Mouse (Mus musculus) lung, embryonic 16.5 days (tissue): ENCODE measurements around the gene Tnrc6b. TPM values are rescaled to one million over a fixed set of nuclear protein-coding genes. Genes with fewer than 3 reads are reported as not detected.
A peak's percentile ranks its signal among the peaks of the same experiment; 100 is the strongest.

Source experiments
- ATAC-seq: fragments of 200-750 bp; cut with Nextera tagmentation; 2 replicates; pipeline ENCODE4 v1.8.0; 2017; ENCODE audit warnings: low read depth, mild to moderate bottlenecking, moderate library complexity
- H3K27ac ChIP-seq: fragments of 300-500 bp; sonication (generic); 2 replicates; pipeline ENCODE4 v1.5.1; 2014; ENCODE audit warnings: mild to moderate bottlenecking, control low read depth, low read length
- H3K27me3 ChIP-seq: fragments of 300-500 bp; sonication (generic); 2 replicates; pipeline ENCODE4 v1.6.1; 2014; ENCODE audit warnings: low read depth, low read length, mixed read lengths; ENCODE audit not compliant: control insufficient read depth, insufficient read depth
- H3K36me3 ChIP-seq: fragments of 300-500 bp; sonication (generic); 2 replicates; pipeline ENCODE4 v1.6.1; 2014; ENCODE audit warnings: low read length; ENCODE audit not compliant: control insufficient read depth, insufficient read depth
- H3K4me1 ChIP-seq: fragments of 300-500 bp; sonication (generic); replicated peaks from 2 replicates; pipeline ENCODE4 v1.6.1; 2014; ENCODE audit warnings: low read length, mixed read lengths; ENCODE audit not compliant: control insufficient read depth, insufficient read depth
- H3K4me2 ChIP-seq: fragments of 300-500 bp; sonication (generic); 2 replicates; pipeline ENCODE4 v1.6.1; 2014; ENCODE audit warnings: low read depth, low read length, control low read depth
- H3K4me3 ChIP-seq: fragments of 300-500 bp; sonication (generic); 2 replicates; pipeline ENCODE4 v1.5.1; 2014; ENCODE audit warnings: mild to moderate bottlenecking, low read length, control low read depth
- H3K9ac ChIP-seq: fragments of 300-500 bp; sonication (generic); 2 replicates; pipeline ENCODE4 v1.6.1; 2014; ENCODE audit warnings: low read length, control low read depth
- H3K9me3 ChIP-seq: fragments of 300-500 bp; sonication (generic); 2 replicates; pipeline ENCODE4 v1.6.1; 2016; ENCODE audit warnings: low read length; ENCODE audit not compliant: control insufficient read depth
- WGBS: fragments of 180-500 bp; shearing (Covaris S2); extraction: QIAGEN DNeasy Blood & Tissue Kit; methylation state at CpG from one replicate; pipeline ENCODE4 v1.1.7; 2014; 5-methylcytosine and 5-hydroxymethylcytosine counted together
- polyA plus RNA-seq: library from polyadenylated mRNA; unstranded; fragments of >200 nt; fragmentation: Nextera tagmentation; extraction: Ambion mirVana; gene quantifications from 2 replicates; pipeline ENCODE4 v1.2.1, GENCODE M21; 2015

Tnrc6b gene
- polyA plus RNA-seq, 1 experiment from 2014 or later = 30.8 TPM

GRCm38 (mm10) chr15:80784553-80784971, 73.4 kb downstream of the Tnrc6b start:
- H3K9ac ChIP-seq = no peak overlapping the region

GRCm38 (mm10) chr15:80785699-80786098, 74.6 kb downstream of the Tnrc6b start:
- WGBS = 70% methylated on average over 1 of the region's 1 CpGs
- no peak for ATAC-seq
- no peaks in the 10 kb centered on the region for H3K36me3 ChIP-seq
- H3K9me3 ChIP-seq = no peaks in the 10 kb centered on the region
- H3K4me1 ChIP-seq = peaks cover 9% of the 10 kb centered on the region
- H3K27me3 ChIP-seq = no peaks in the 10 kb centered on the region
- no peak overlapping the region for H3K4me3 ChIP-seq
- H3K27ac ChIP-seq = no peak overlapping the region
- no peak overlapping the region for H3K9ac ChIP-seq
- H3K4me2 ChIP-seq = no peak overlapping the region

More at GRCm38 (mm10) chr15:80784553-80784971, 73.4 kb downstream of the Tnrc6b start:
- peaks cover 9% of the 10 kb centered on the region for H3K4me1 ChIP-seq
- no peaks in the 10 kb centered on the region for H3K9me3 ChIP-seq
- H3K4me2 ChIP-seq = peak overlapping the region; percentile 29; the same call in 1 of the 2 replicates
- peak overlapping the region; percentile 8; the same call in 1 of the 2 replicates for H3K27ac ChIP-seq
- WGBS = 26% methylated on average over 7 of the region's 7 CpGs
- H3K36me3 ChIP-seq = no peaks in the 10 kb centered on the region
- no peaks in the 10 kb centered on the region for H3K27me3 ChIP-seq
- H3K4me3 ChIP-seq = no peak overlapping the region
- ATAC-seq = peak; percentile 82

GRCm38 (mm10) chr15:80787746-80788145, 76.6 kb downstream of the Tnrc6b start:
- Histone ChIP-seq H3K36me3 (no peaks in the 10 kb centered on the region), H3K9me3 (no peaks in the 10 kb centered on the region), H3K4me2 (no peak overlapping the region), H3K4me3 (no peak overlapping the region), H3K9ac (no peak overlapping the region), H3K27me3 (no peaks in the 10 kb centered on the region), H3K4me1 (peaks cover 9% of the 10 kb centered on the region), H3K27ac (no peak overlapping the region)
- no peak for ATAC-seq
- 92% methylated on average over 4 of the region's 4 CpGs for WGBS

GRCm38 (mm10) chr15:80792556-80792955, 81.4 kb downstream of the Tnrc6b start:
- Histone ChIP-seq H3K27me3 (no peaks in the 10 kb centered on the region), H3K4me1 (peaks cover 4% of the 10 kb centered on the region), H3K27ac (no peak overlapping the region), H3K9ac (no peak overlapping the region), H3K36me3 (no peaks in the 10 kb centered on the region), H3K4me2 (no peak overlapping the region), H3K9me3 (no peaks in the 10 kb centered on the region), H3K4me3 (no peak overlapping the region)
- 72% methylated on average over 3 of the region's 3 CpGs for WGBS
- no peak for ATAC-seq

- ATAC-seq = no peak
- WGBS = 96% methylated on average over 1 of the region's 1 CpGs
These were observed 84.0 kb downstream of the Tnrc6b start for GRCm38 (mm10) chr15:80795076-80795475.

GRCm38 (mm10) chr15:80797757-80798156, 86.6 kb downstream of the Tnrc6b start:
- Histone ChIP-seq H3K4me2 (peak overlapping the region; percentile 69), H3K4me1 (peaks cover 24% of the 10 kb centered on the region), H3K9ac (peak overlapping the region; percentile 58), H3K36me3 (no peaks in the 10 kb centered on the region), H3K27ac (peak overlapping the region; percentile 66), H3K4me3 (peak overlapping the region; percentile 65), H3K9me3 (no peaks in the 10 kb centered on the region), H3K27me3 (no peaks in the 10 kb centered on the region)
- peak; percentile 69 for ATAC-seq
- WGBS = under 1% methylated on average over 6 of the region's 6 CpGs

More at GRCm38 (mm10) chr15:80795076-80795475, 84.0 kb downstream of the Tnrc6b start:
- Histone ChIP-seq H3K4me2 (no peak overlapping the region), H3K27ac (no peak overlapping the region), H3K27me3 (no peaks in the 10 kb centered on the region), H3K36me3 (no peaks in the 10 kb centered on the region), H3K9ac (no peak overlapping the region), H3K9me3 (no peaks in the 10 kb centered on the region), H3K4me1 (peaks cover 8% of the 10 kb centered on the region), H3K4me3 (no peak overlapping the region)

- no peaks in the 10 kb centered on the region for H3K27me3 ChIP-seq
- peak overlapping the region; percentile 72 for H3K9ac ChIP-seq
- ATAC-seq = peak; percentile 95
- H3K9me3 ChIP-seq = no peaks in the 10 kb centered on the region
- peaks cover 29% of the 10 kb centered on the region for H3K4me1 ChIP-seq
- peak overlapping the region; percentile 69 for H3K4me2 ChIP-seq
- H3K36me3 ChIP-seq = no peaks in the 10 kb centered on the region
- peak overlapping the region; percentile 65 for H3K4me3 ChIP-seq
- H3K27ac ChIP-seq = peak overlapping the region; percentile 91
- 0% methylated on average over 17 of the region's 17 CpGs for WGBS
These were observed 87.4 kb downstream of the Tnrc6b start for GRCm38 (mm10) chr15:80798367-80799073.

- no peaks in the 10 kb centered on the region for H3K36me3 ChIP-seq
- whole genome bisulfite sequencing = 0% methylated on average over 10 of the region's 10 CpGs
- no peaks in the 10 kb centered on the region for H3K9me3 ChIP-seq
- peak overlapping the region; percentile 65 for H3K4me3 ChIP-seq
- ATAC-seq = peak; percentile 51
- H3K4me1 ChIP-seq = peaks cover 29% of the 10 kb centered on the region
- H3K4me2 ChIP-seq = peak overlapping the region; percentile 62
- peak overlapping the region; percentile 72 for H3K9ac ChIP-seq
- H3K27ac ChIP-seq = peak overlapping the region; percentile 91
- H3K27me3 ChIP-seq = no peaks in the 10 kb centered on the region
These were observed 88.0 kb downstream of the Tnrc6b start for GRCm38 (mm10) chr15:80799074-80799633.

GRCm38 (mm10) chr15:80799634-80800137, 88.6 kb downstream of the Tnrc6b start:
- no peaks in the 10 kb centered on the region for H3K9me3 ChIP-seq
- peak overlapping the region; percentile 72 for H3K9ac ChIP-seq
- under 1% methylated on average over 10 of the region's 10 CpGs for WGBS
- no peaks in the 10 kb centered on the region for H3K27me3 ChIP-seq
- H3K4me3 ChIP-seq = peak overlapping the region; percentile 65
- ATAC-seq = peak; percentile 56; the same call in 1 of the 2 replicates
- peaks cover 29% of the 10 kb centered on the region for H3K4me1 ChIP-seq
- H3K27ac ChIP-seq = peak overlapping the region; percentile 66
- no peaks in the 10 kb centered on the region for H3K36me3 ChIP-seq
- peak overlapping the region; percentile 62 for H3K4me2 ChIP-seq
